Mouse (Mus musculus) macrophage (primary cell): ENCODE results near the gene Tle6. TPM values are rescaled to one million over a fixed set of nuclear protein-coding genes. Genes with fewer than 3 reads are reported as not detected.

ENCODE experiments used
- H3K27ac ChIP-seq: fragments of 350-480 bp; formaldehyde crosslinking; 2 replicates; pipeline ENCODE4 v1.9.0; 2021
- H3K36me3 ChIP-seq: fragments of 350-480 bp; formaldehyde crosslinking; 2 replicates; pipeline ENCODE4 v1.9.0; 2021; ENCODE audit errors: inconsistent target
- H3K4me3 ChIP-seq: fragments of 350-480 bp; formaldehyde crosslinking; 2 replicates; pipeline ENCODE4 v1.9.0; 2021; ENCODE audit errors: inconsistent target
- H3K79me2 ChIP-seq: fragments of 350-480 bp; formaldehyde crosslinking; 2 replicates; pipeline ENCODE4 v1.9.0; 2021; ENCODE audit errors: inconsistent target
- WGBS: methylation state at CpG from one replicate; pipeline ENCODE4 v1.1.7; 2026; ENCODE audit warnings: inconsistent platforms; ENCODE audit not compliant: missing documents; 5-methylcytosine and 5-hydroxymethylcytosine counted together
- polyA plus RNA-seq: library from polyadenylated mRNA; stranded (reverse); fragments of 250-400 nt; gene quantifications from 3 replicates; pipeline ENCODE4 v1.2.4, GENCODE M21; 2018; ENCODE audit warnings: inconsistent platforms

Gene Tle6
- polyA plus RNA-seq, 1 experiment from 2014 or later, result 17.4 TPM

- no peak overlapping the region for H3K27ac ChIP-seq
- H3K79me2 ChIP-seq, result no peaks in the 10 kb centered on the region
- H3K4me3 ChIP-seq, result no peak overlapping the region
- no peaks in the 10 kb centered on the region for H3K36me3 ChIP-seq
- 82% methylated on average over 9 of the region's 9 CpGs for WGBS
Measured at GRCm38 (mm10) chr10:81591846-81592245, 9.0 kb downstream of the Tle6 start.

- H3K27ac ChIP-seq, result no peak overlapping the region
- no peak overlapping the region for H3K4me3 ChIP-seq
- H3K79me2 ChIP-seq, result no peaks in the 10 kb centered on the region
- no peaks in the 10 kb centered on the region for H3K36me3 ChIP-seq
- 89% methylated on average over 7 of the region's 7 CpGs for WGBS
Measured at GRCm38 (mm10) chr10:81588739-81589138, 12.1 kb downstream of the Tle6 start.

GRCm38 (mm10) chr10:81583347-81583746, 17.5 kb downstream of the Tle6 start:
- H3K27ac ChIP-seq, result no peak overlapping the region
- 82% methylated on average over 6 of the region's 6 CpGs for WGBS
- H3K4me3 ChIP-seq, result no peak overlapping the region

GRCm38 (mm10) chr10:81580441-81581070, 20.3 kb downstream of the Tle6 start:
- no peaks in the 10 kb centered on the region for H3K79me2 ChIP-seq
- 17% methylated on average over 21 of the region's 25 CpGs for WGBS
- H3K4me3 ChIP-seq, result no peak overlapping the region
- no peak overlapping the region for H3K27ac ChIP-seq
- no peaks in the 10 kb centered on the region for H3K36me3 ChIP-seq

More at GRCm38 (mm10) chr10:81583347-81583746, 17.5 kb downstream of the Tle6 start:
- H3K36me3 ChIP-seq, result no peaks in the 10 kb centered on the region
- no peaks in the 10 kb centered on the region for H3K79me2 ChIP-seq

- Histone ChIP-seq H3K4me3 (no peak overlapping the region), H3K27ac (no peak overlapping the region), H3K79me2 (no peaks in the 10 kb centered on the region), H3K36me3 (no peaks in the 10 kb centered on the region)
- 22% methylated on average over 4 of the region's 4 CpGs for WGBS
Measured at GRCm38 (mm10) chr10:81579967-81580366, 20.9 kb downstream of the Tle6 start.

- Histone ChIP-seq H3K4me3 (peak overlapping the region; percentile 10; the same call in 1 of the 2 replicates), H3K36me3 (no peaks in the 10 kb centered on the region)
- 23% methylated on average over 6 of the region's 6 CpGs for WGBS
Measured at GRCm38 (mm10) chr10:81575695-81576094, 25.2 kb downstream of the Tle6 start.

GRCm38 (mm10) chr10:81575208-81575631, 25.7 kb downstream of the Tle6 start:
- no peaks in the 10 kb centered on the region for H3K79me2 ChIP-seq
- H3K4me3 ChIP-seq, result peak overlapping the region; percentile 10; the same call in 1 of the 2 replicates
- H3K27ac ChIP-seq, result no peak overlapping the region
- WGBS, result 2% methylated on average over 30 of the region's 30 CpGs
- no peaks in the 10 kb centered on the region for H3K36me3 ChIP-seq

More at GRCm38 (mm10) chr10:81575695-81576094, 25.2 kb downstream of the Tle6 start:
- Histone ChIP-seq H3K27ac (no peak overlapping the region), H3K79me2 (no peaks in the 10 kb centered on the region)

- WGBS, result 49% methylated on average over 10 of the region's 10 CpGs
- Histone ChIP-seq H3K36me3 (no peaks in the 10 kb centered on the region), H3K27ac (no peak within 1 kb of the TSS), H3K79me2 (no peaks in the 10 kb centered on the region), H3K4me3 (peak within 1 kb of the TSS; percentile 10; the same call in 1 of the 2 replicates)
Measured at GRCm38 (mm10) chr10:81574081-81575056, 26.5 kb downstream of the Tle6 start, which contains the start of gene Tle2. Gene Tle2, plus strand, starts transcription at chr10:81574561.

GRCm38 (mm10) chr10:81572975-81573374, 27.9 kb downstream of the Tle6 start:
- no peak overlapping the region for H3K4me3 ChIP-seq
- H3K27ac ChIP-seq, result no peak overlapping the region
- H3K79me2 ChIP-seq, result no peaks in the 10 kb centered on the region
- whole genome bisulfite sequencing, result 90% methylated on average over 9 of the region's 9 CpGs
- no peaks in the 10 kb centered on the region for H3K36me3 ChIP-seq

- 52% methylated on average over 9 of the region's 9 CpGs for WGBS
- Histone ChIP-seq H3K79me2 (no peaks in the 10 kb centered on the region), H3K4me3 (peak overlapping the region; percentile 53), H3K36me3 (no peaks in the 10 kb centered on the region), H3K27ac (no peak overlapping the region)
Measured at GRCm38 (mm10) chr10:81572133-81572671, 28.7 kb downstream of the Tle6 start.

- WGBS, result 0% methylated on average over 18 of the region's 18 CpGs
- Histone ChIP-seq H3K36me3 (no peaks in the 10 kb centered on the region; the same call in 1 of the 2 replicates), H3K27ac (peak overlapping the region; percentile 33; the same call in 1 of the 2 replicates), H3K4me3 (peak overlapping the region; percentile 53), H3K79me2 (no peaks in the 10 kb centered on the region)
Measured at GRCm38 (mm10) chr10:81571501-81571876, 29.4 kb downstream of the Tle6 start.

- H3K36me3 ChIP-seq, result no peaks in the 10 kb centered on the region; the same call in 1 of the 2 replicates
- H3K4me3 ChIP-seq, result peak overlapping the region; percentile 53
- WGBS, result 3% methylated on average over 34 of the region's 34 CpGs
- H3K27ac ChIP-seq, result peak overlapping the region; percentile 33; the same call in 1 of the 2 replicates
- H3K79me2 ChIP-seq, result no peaks in the 10 kb centered on the region
Measured at GRCm38 (mm10) chr10:81570831-81571500, 29.9 kb downstream of the Tle6 start.

GRCm38 (mm10) chr10:81570238-81570800, 30.6 kb downstream of the Tle6 start:
- Histone ChIP-seq H3K36me3 (peaks cover 5% of the 10 kb centered on the region; the same call in 1 of the 2 replicates), H3K4me3 (no peak overlapping the region; the same call in 1 of the 2 replicates), H3K79me2 (no peaks in the 10 kb centered on the region), H3K27ac (no peak overlapping the region)
- WGBS, result 37% methylated on average over 4 of the region's 11 CpGs
